Mouse (Mus musculus) neural tube, embryonic 14.5 days (tissue): ENCODE data around the gene Amd1. TPM values are rescaled to one million over a fixed set of nuclear protein-coding genes. Genes with fewer than 3 reads are reported as not detected.

ENCODE experiments used
- ATAC-seq: fragments of 200-750 bp; cut with Nextera tagmentation; 2 replicates; pipeline ENCODE4 v1.8.0; 2017; ENCODE audit warnings: low read depth, mild to moderate bottlenecking, moderate TSS enrichment, moderate library complexity
- H3K27ac ChIP-seq: fragments of 300-500 bp; sonication (generic); 2 replicates; pipeline ENCODE4 v1.5.1; 2014; ENCODE audit warnings: low read depth, mild to moderate bottlenecking, control low read depth, low read length, moderate library complexity, mixed read lengths
- H3K27me3 ChIP-seq: fragments of 300-500 bp; sonication (generic); 2 replicates; pipeline ENCODE4 v1.6.1; 2014; ENCODE audit warnings: low read length; ENCODE audit not compliant: control insufficient read depth, insufficient read depth
- H3K36me3 ChIP-seq: fragments of 300-500 bp; sonication (generic); 2 replicates; pipeline ENCODE4 v1.6.1; 2014; ENCODE audit warnings: low read length, mixed read lengths; ENCODE audit not compliant: control insufficient read depth, insufficient read depth
- H3K4me1 ChIP-seq: fragments of 300-500 bp; sonication (generic); 2 replicates; pipeline ENCODE4 v1.6.1; 2014; ENCODE audit warnings: low read length; ENCODE audit not compliant: control insufficient read depth, insufficient read depth
- H3K4me2 ChIP-seq: fragments of 300-500 bp; sonication (generic); 2 replicates; pipeline ENCODE4 v1.6.1; 2014; ENCODE audit warnings: mild to moderate bottlenecking, low read depth, low read length, control low read depth
- H3K4me3 ChIP-seq: fragments of 300-500 bp; sonication (generic); 2 replicates; pipeline ENCODE4 v1.5.1; 2014; ENCODE audit warnings: low read depth, low read length, control low read depth, mixed read lengths
- H3K9ac ChIP-seq: fragments of 300-500 bp; sonication (generic); replicated peaks from 2 replicates; pipeline ENCODE4 v1.6.1; 2014; ENCODE audit warnings: low read depth, mild to moderate bottlenecking, control low read depth, low read length, mixed read lengths
- H3K9me3 ChIP-seq: fragments of 300-500 bp; sonication (generic); 2 replicates; pipeline ENCODE4 v1.6.1; 2016; ENCODE audit warnings: low read length; ENCODE audit not compliant: control insufficient read depth
- WGBS: fragments of 180-500 bp; shearing (Covaris S2); extraction: QIAGEN DNeasy Blood & Tissue Kit; methylation state at CpG from one replicate; pipeline ENCODE4 v1.1.7; 2014; 5-methylcytosine and 5-hydroxymethylcytosine counted together
- polyA plus RNA-seq: library from polyadenylated mRNA; unstranded; fragments of >200 nt; fragmentation: Nextera tagmentation; extraction: Ambion mirVana; gene quantifications from 2 replicates; pipeline ENCODE4 v1.2.1, GENCODE M21; 2014

Amd1 gene
- 49.9 and 53.3 TPM in 2 replicates for polyA plus RNA-seq

DNA sequence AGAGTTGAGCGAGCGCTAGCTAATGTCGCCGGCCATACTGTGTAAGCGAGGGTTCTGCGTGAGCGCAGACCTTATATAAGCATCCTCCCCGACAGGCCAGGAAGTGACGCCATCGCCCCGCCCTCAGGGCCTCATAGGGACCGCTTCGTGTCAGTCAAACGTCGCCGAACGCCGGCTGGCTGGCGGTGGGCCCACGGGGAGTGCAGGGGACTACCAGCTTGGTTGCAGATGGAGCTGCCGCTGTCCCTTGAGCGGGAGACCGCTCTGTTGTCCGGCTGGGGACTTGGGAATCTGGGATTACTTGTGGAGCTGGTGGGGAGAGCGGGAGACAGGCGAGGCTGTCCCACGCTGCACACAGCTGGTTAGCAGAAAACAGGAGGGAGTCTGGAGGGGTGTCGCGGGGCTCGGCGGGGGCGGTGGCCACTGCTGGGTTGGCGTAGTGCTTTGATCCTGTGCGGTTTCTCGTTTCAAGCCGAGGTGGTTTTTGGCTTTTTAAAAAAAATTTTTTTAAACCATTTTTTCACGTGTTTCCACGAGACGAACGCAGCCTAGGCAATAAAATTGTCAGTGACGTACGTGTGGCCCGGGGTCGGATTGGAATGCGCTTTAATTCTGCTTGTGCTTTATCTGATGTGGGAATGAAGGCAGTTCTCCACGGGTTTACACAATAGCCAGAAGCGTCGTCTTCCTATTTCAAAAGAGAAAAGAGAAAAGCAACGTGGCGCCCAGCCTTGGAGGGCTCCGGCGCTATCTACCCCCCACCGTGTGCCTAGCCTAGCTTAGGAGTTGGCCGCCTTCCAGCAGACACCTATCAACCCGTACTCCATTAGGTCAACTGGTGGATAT, at the start of gene Amd1:
TSS of gene Amd1 (minus strand) at position 47 of the 846 bp plus-strand sequence.
- WGBS: under 1% methylated on average over 55 of the region's 55 CpGs
- ATAC-seq: peak; percentile 96
- peak within 1 kb of the TSS; percentile 75 for H3K4me2 ChIP-seq
- H3K27me3 ChIP-seq: no peaks in the 10 kb centered on the region
- peak within 1 kb of the TSS; percentile 93 for H3K4me3 ChIP-seq
- H3K4me1 ChIP-seq: peaks cover 15% of the 10 kb centered on the region
- H3K9ac ChIP-seq: peak within 1 kb of the TSS; percentile 84
- H3K36me3 ChIP-seq: no peaks in the 10 kb centered on the region
- peak within 1 kb of the TSS; percentile 99 for H3K27ac ChIP-seq
- H3K9me3 ChIP-seq: no peaks in the 10 kb centered on the region

DNA sequence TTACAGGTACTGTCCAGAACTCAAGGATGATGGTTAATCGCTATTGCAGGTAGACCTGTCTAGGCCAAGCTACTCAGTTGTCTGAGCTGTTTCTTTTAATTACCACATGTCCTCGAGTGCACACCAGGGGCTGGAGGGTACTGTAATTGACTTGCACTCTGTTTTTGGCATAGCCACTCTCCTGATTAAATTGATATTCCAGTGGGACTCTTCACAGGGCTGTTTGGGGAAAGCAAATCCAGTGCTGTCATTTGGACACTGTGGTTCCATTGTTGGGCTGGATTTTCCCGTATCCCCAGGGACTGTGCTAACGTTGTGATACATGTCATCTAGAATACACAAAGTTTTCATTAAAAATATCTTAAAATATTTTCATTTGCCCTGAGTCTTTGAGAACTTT, 49.2 kb upstream of the Amd1 start:
- WGBS: 42% methylated on average over 4 of the region's 4 CpGs
- Histone ChIP-seq H3K4me3 (no peak overlapping the region), H3K4me2 (peak overlapping the region; percentile 61; the same call in 1 of the 2 replicates)

GRCm38 (mm10) chr10:40350245-40350932, 48.4 kb upstream of the Amd1 start:
- WGBS: 54% methylated on average over 12 of the region's 12 CpGs
- Histone ChIP-seq H3K36me3 (no peaks in the 10 kb centered on the region), H3K9ac (peak overlapping the region; percentile 86), H3K27ac (no peak overlapping the region), H3K27me3 (no peaks in the 10 kb centered on the region), H3K4me1 (peaks cover 14% of the 10 kb centered on the region), H3K9me3 (no peaks in the 10 kb centered on the region), H3K4me3 (peak overlapping the region; percentile 93), H3K4me2 (peak overlapping the region; percentile 61)
- no peak for ATAC-seq

More for the DNA sequence above, 49.2 kb upstream of the Amd1 start:
- H3K9me3 ChIP-seq: no peaks in the 10 kb centered on the region
- no peaks in the 10 kb centered on the region for H3K27me3 ChIP-seq
- no peak overlapping the region for H3K27ac ChIP-seq
- no peak for ATAC-seq
- H3K4me1 ChIP-seq: peaks cover 14% of the 10 kb centered on the region
- no peaks in the 10 kb centered on the region for H3K36me3 ChIP-seq
- H3K9ac ChIP-seq: no peak overlapping the region

GRCm38 (mm10) chr10:40349631-40350177, 47.7 kb upstream of the Amd1 start:
- peak; percentile 36 for ATAC-seq
- Histone ChIP-seq H3K27me3 (no peaks in the 10 kb centered on the region), H3K4me3 (peak overlapping the region; percentile 93), H3K4me1 (peaks cover 14% of the 10 kb centered on the region), H3K9ac (peak overlapping the region; percentile 86), H3K9me3 (no peaks in the 10 kb centered on the region), H3K36me3 (no peaks in the 10 kb centered on the region), H3K4me2 (peak overlapping the region; percentile 61), H3K27ac (peak overlapping the region; percentile 93)
- WGBS: under 1% methylated on average over 58 of the region's 62 CpGs

- Histone ChIP-seq H3K36me3 (no peaks in the 10 kb centered on the region), H3K27ac (peak overlapping the region; percentile 93), H3K4me3 (peak overlapping the region; percentile 93), H3K9me3 (no peaks in the 10 kb centered on the region), H3K9ac (peak overlapping the region; percentile 86), H3K4me2 (peak overlapping the region; percentile 70), H3K27me3 (no peaks in the 10 kb centered on the region), H3K4me1 (peaks cover 14% of the 10 kb centered on the region)
- WGBS: under 1% methylated on average over 67 of the region's 76 CpGs
- peak; percentile 99 for ATAC-seq
Observed at GRCm38 (mm10) chr10:40348566-40349536, 46.9 kb upstream of the Amd1 start.

GRCm38 (mm10) chr10:40347461-40347954, 45.5 kb upstream of the Amd1 start:
- Histone ChIP-seq H3K9me3 (no peaks in the 10 kb centered on the region), H3K9ac (no peak overlapping the region), H3K4me2 (peak overlapping the region; percentile 70; the same call in 1 of the 2 replicates), H3K27me3 (no peaks in the 10 kb centered on the region), H3K4me3 (no peak overlapping the region), H3K27ac (no peak overlapping the region), H3K4me1 (peaks cover 14% of the 10 kb centered on the region), H3K36me3 (no peaks in the 10 kb centered on the region)
- 75% methylated on average over 9 of the region's 9 CpGs for WGBS
- ATAC-seq: no peak

- ATAC-seq: no peak
Observed at GRCm38 (mm10) chr10:40346776-40347403, 44.9 kb upstream of the Amd1 start.

GRCm38 (mm10) chr10:40342036-40342435, 40.0 kb upstream of the Amd1 start:
- Histone ChIP-seq H3K4me2 (no peak overlapping the region), H3K4me3 (no peak overlapping the region), H3K36me3 (no peaks in the 10 kb centered on the region), H3K9ac (no peak overlapping the region), H3K4me1 (no peaks in the 10 kb centered on the region), H3K9me3 (no peaks in the 10 kb centered on the region), H3K27ac (no peak overlapping the region), H3K27me3 (no peaks in the 10 kb centered on the region)
- ATAC-seq: no peak
- 79% methylated on average over 4 of the region's 4 CpGs for WGBS

More at GRCm38 (mm10) chr10:40346776-40347403, 44.9 kb upstream of the Amd1 start:
- Histone ChIP-seq H3K36me3 (no peaks in the 10 kb centered on the region), H3K4me3 (no peak overlapping the region), H3K9ac (no peak overlapping the region), H3K4me1 (peaks cover 14% of the 10 kb centered on the region), H3K4me2 (no peak overlapping the region), H3K9me3 (no peaks in the 10 kb centered on the region), H3K27me3 (no peaks in the 10 kb centered on the region), H3K27ac (no peak overlapping the region)
- 80% methylated on average over 3 of the region's 3 CpGs for WGBS
